Mouse (Mus musculus) limb, embryonic 12.5 days (tissue): ENCODE data around the gene Smco4. TPM values are rescaled to one million over a fixed set of nuclear protein-coding genes. Genes with fewer than 3 reads are reported as not detected.
"Not testable (repeated sequence)": the region's sequence is repeated elsewhere in the genome, so short reads cannot be mapped to it uniquely, and the experiment has no call there.

Source experiments
- ATAC-seq: fragments of 200-750 bp; cut with Nextera tagmentation; 2 replicates; pipeline ENCODE4 v1.8.0; 2017; ENCODE audit warnings: low read depth, moderate TSS enrichment; ENCODE audit not compliant: insufficient number of reproducible peaks, insufficient read depth, low FRiP score, low TSS enrichment
- H3K27ac ChIP-seq: fragments of 300-500 bp; sonication (generic); 2 replicates; pipeline ENCODE4 v1.5.1; 2016; ENCODE audit warnings: mild to moderate bottlenecking, moderate library complexity
- H3K27me3 ChIP-seq: fragments of 300-500 bp; sonication (generic); 2 replicates; pipeline ENCODE4 v1.6.1; 2016; ENCODE audit warnings: mild to moderate bottlenecking, moderate library complexity
- H3K36me3 ChIP-seq: fragments of 300-500 bp; sonication (generic); 2 replicates; pipeline ENCODE4 v1.6.1; 2016; ENCODE audit warnings: mild to moderate bottlenecking, moderate library complexity
- H3K4me1 ChIP-seq: fragments of 300-500 bp; sonication (generic); replicated peaks from 2 replicates; pipeline ENCODE4 v1.6.1; 2016
- H3K4me2 ChIP-seq: fragments of 300-500 bp; sonication (generic); 2 replicates; pipeline ENCODE4 v1.6.1; 2016; ENCODE audit warnings: mild to moderate bottlenecking, moderate library complexity
- H3K4me3 ChIP-seq: fragments of 300-500 bp; sonication (generic); replicated peaks from 2 replicates; pipeline ENCODE4 v1.5.1; 2016; ENCODE audit warnings: mild to moderate bottlenecking
- H3K9ac ChIP-seq: fragments of 300-500 bp; sonication (generic); replicated peaks from 2 replicates; pipeline ENCODE4 v1.6.1; 2016; ENCODE audit warnings: mild to moderate bottlenecking, moderate library complexity
- H3K9me3 ChIP-seq: fragments of 300-500 bp; sonication (generic); 2 replicates; pipeline ENCODE4 v1.6.1; 2016; ENCODE audit warnings: mild to moderate bottlenecking, moderate library complexity
- WGBS: fragments of 180-500 bp; shearing (Covaris S2); methylation state at CpG from one replicate; pipeline ENCODE4 v1.1.7; 2016; 5-methylcytosine and 5-hydroxymethylcytosine counted together
- polyA plus RNA-seq: library from polyadenylated mRNA; unstranded; fragments of >200 nt; fragmentation: Nextera tagmentation; extraction: Ambion mirVana; gene quantifications from 2 replicates; pipeline ENCODE4 v1.2.1, GENCODE M21; 2016

Smco4 gene
- polyA plus RNA-seq, 1 experiment from 2014 or later, result 2.0 TPM

GRCm38 (mm10) chr9:15541735-15542354 is 48.6 kb downstream of the Smco4 start:
- Histone ChIP-seq H3K36me3 (peaks cover 10% of the 10 kb centered on the region), H3K4me1 (no peaks in the 10 kb centered on the region), H3K27me3 (no peaks in the 10 kb centered on the region), H3K4me3 (no peak overlapping the region), H3K27ac (no peak overlapping the region), H3K4me2 (no peak overlapping the region), H3K9ac (no peak overlapping the region), H3K9me3 (no peaks in the 10 kb centered on the region)
- no peak for ATAC-seq
- WGBS, result 75% methylated on average over 5 of the region's 5 CpGs

- WGBS, result 91% methylated on average over 4 of the region's 4 CpGs
- no peak for ATAC-seq
Measured at GRCm38 (mm10) chr9:15550461-15550961, 57.3 kb downstream of the Smco4 start.

GRCm38 (mm10) chr9:15551073-15551472 is 57.8 kb downstream of the Smco4 start:
- 97% methylated on average over 6 of the region's 6 CpGs for WGBS
- ATAC-seq, result not testable (repeated sequence)

More at GRCm38 (mm10) chr9:15550461-15550961, 57.3 kb downstream of the Smco4 start:
- Histone ChIP-seq H3K9ac (no peak overlapping the region), H3K4me2 (no peak overlapping the region), H3K36me3 (no peaks in the 10 kb centered on the region), H3K4me3 (no peak overlapping the region), H3K4me1 (0 out of 2 replicates have a peak, but pooled peaks cover 3% of the 10 kb centered on the region), H3K27ac (no peak overlapping the region), H3K9me3 (no peaks in the 10 kb centered on the region), H3K27me3 (no peaks in the 10 kb centered on the region)

GRCm38 (mm10) chr9:15551933-15552851 is 59.0 kb downstream of the Smco4 start:
- Histone ChIP-seq H3K4me3 (no peak overlapping the region), H3K4me1 (0 out of 2 replicates have a peak, but pooled peaks cover 3% of the 10 kb centered on the region), H3K9me3 (no peaks in the 10 kb centered on the region), H3K36me3 (no peaks in the 10 kb centered on the region), H3K27ac (no peak overlapping the region), H3K27me3 (no peaks in the 10 kb centered on the region), H3K9ac (no peak overlapping the region), H3K4me2 (no peak overlapping the region)
- 87% methylated on average over 15 of the region's 15 CpGs for WGBS
- ATAC-seq, result no peak

More at GRCm38 (mm10) chr9:15551073-15551472, 57.8 kb downstream of the Smco4 start:
- H3K4me1 ChIP-seq, H3K9me3 ChIP-seq, H3K9ac ChIP-seq, H3K4me3 ChIP-seq, H3K4me2 ChIP-seq, H3K27me3 ChIP-seq, H3K36me3 ChIP-seq, H3K27ac ChIP-seq: not testable (repeated sequence)

GRCm38 (mm10) chr9:15553322-15553721 is 60.1 kb downstream of the Smco4 start:
- Histone ChIP-seq H3K4me3 (no peak overlapping the region), H3K36me3 (no peaks in the 10 kb centered on the region), H3K27me3 (no peaks in the 10 kb centered on the region), H3K4me2 (no peak overlapping the region), H3K9me3 (no peaks in the 10 kb centered on the region), H3K4me1 (0 out of 2 replicates have a peak, but pooled peaks cover 3% of the 10 kb centered on the region), H3K27ac (no peak overlapping the region), H3K9ac (no peak overlapping the region)
- 80% methylated on average over 8 of the region's 8 CpGs for WGBS
- no peak for ATAC-seq

GRCm38 (mm10) chr9:15560451-15560850 is 67.2 kb downstream of the Smco4 start:
- no peaks in the 10 kb centered on the region for H3K36me3 ChIP-seq
- H3K27ac ChIP-seq, result no peak overlapping the region
- 77% methylated on average over 3 of the region's 3 CpGs for WGBS
- H3K9me3 ChIP-seq, result peaks cover 4% of the 10 kb centered on the region; the same call in 1 of the 2 replicates
- H3K4me1 ChIP-seq, result peaks cover 19% of the 10 kb centered on the region
- no peak for ATAC-seq
- H3K4me2 ChIP-seq, result no peak overlapping the region
- no peak overlapping the region for H3K9ac ChIP-seq
- H3K4me3 ChIP-seq, result no peak overlapping the region
- H3K27me3 ChIP-seq, result no peaks in the 10 kb centered on the region; the same call in 1 of the 2 replicates

- 93% methylated on average over 7 of the region's 7 CpGs for WGBS
- peaks cover 19% of the 10 kb centered on the region for H3K4me1 ChIP-seq
- ATAC-seq, result no peak
Measured at GRCm38 (mm10) chr9:15562353-15562752, 69.1 kb downstream of the Smco4 start.

GRCm38 (mm10) chr9:15574750-15575454 is 81.7 kb downstream of the Smco4 start:
- no peak overlapping the region for H3K4me3 ChIP-seq
- peak; percentile 58 for ATAC-seq
- no peaks in the 10 kb centered on the region for H3K36me3 ChIP-seq
- no peak overlapping the region for H3K27ac ChIP-seq
- H3K4me1 ChIP-seq, result peaks cover 15% of the 10 kb centered on the region; the same call in 1 of the 2 replicates
- 26% methylated on average over 13 of the region's 13 CpGs for WGBS
- H3K9me3 ChIP-seq, result peaks cover 3% of the 10 kb centered on the region; the same call in 1 of the 2 replicates
- peak overlapping the region; percentile 35 for H3K4me2 ChIP-seq
- H3K27me3 ChIP-seq, result no peaks in the 10 kb centered on the region
- no peak overlapping the region for H3K9ac ChIP-seq

More at GRCm38 (mm10) chr9:15562353-15562752, 69.1 kb downstream of the Smco4 start:
- Histone ChIP-seq H3K9me3 (peaks cover 4% of the 10 kb centered on the region; the same call in 1 of the 2 replicates), H3K4me2 (no peak overlapping the region), H3K36me3 (no peaks in the 10 kb centered on the region), H3K27me3 (no peaks in the 10 kb centered on the region; the same call in 1 of the 2 replicates), H3K9ac (no peak overlapping the region), H3K27ac (no peak overlapping the region), H3K4me3 (no peak overlapping the region)

GRCm38 (mm10) chr9:15578427-15578826 is 85.2 kb downstream of the Smco4 start:
- H3K4me3 ChIP-seq, result no peak overlapping the region
- H3K36me3 ChIP-seq, result no peaks in the 10 kb centered on the region
- H3K4me2 ChIP-seq, result no peak overlapping the region
- H3K27ac ChIP-seq, result no peak overlapping the region
- no peaks in the 10 kb centered on the region for H3K27me3 ChIP-seq
- 20% methylated on average over 1 of the region's 1 CpGs for WGBS
- no peak overlapping the region for H3K9ac ChIP-seq
- no peak for ATAC-seq
- H3K9me3 ChIP-seq, result peaks cover 3% of the 10 kb centered on the region; the same call in 1 of the 2 replicates
- peaks cover 11% of the 10 kb centered on the region; the same call in 1 of the 2 replicates for H3K4me1 ChIP-seq

GRCm38 (mm10) chr9:15578946-15579345 is 85.7 kb downstream of the Smco4 start:
- 85% methylated on average over 9 of the region's 9 CpGs for WGBS
- H3K4me2 ChIP-seq, result no peak overlapping the region
- H3K36me3 ChIP-seq, result no peaks in the 10 kb centered on the region
- H3K9ac ChIP-seq, result no peak overlapping the region
- H3K27me3 ChIP-seq, result no peaks in the 10 kb centered on the region
- peaks cover 3% of the 10 kb centered on the region; the same call in 1 of the 2 replicates for H3K9me3 ChIP-seq
- H3K4me3 ChIP-seq, result no peak overlapping the region
- ATAC-seq, result no peak
- no peak overlapping the region for H3K27ac ChIP-seq
- H3K4me1 ChIP-seq, result peaks cover 11% of the 10 kb centered on the region; the same call in 1 of the 2 replicates
